Mouse (Mus musculus) midbrain, embryonic 12.5 days (tissue): ENCODE data around the gene Psmd6. TPM values are rescaled to one million over a fixed set of nuclear protein-coding genes. Genes with fewer than 3 reads are reported as not detected.
A peak's percentile ranks its signal among the peaks of the same experiment; 100 is the strongest.

Experiments
- ATAC-seq: fragments of 200-750 bp; cut with Nextera tagmentation; 2 replicates; pipeline ENCODE4 v1.8.0; 2017; ENCODE audit warnings: low read depth, moderate TSS enrichment, moderate library complexity; ENCODE audit not compliant: low FRiP score
- H3K27ac ChIP-seq: fragments of 300-500 bp; sonication (generic); replicated peaks from 2 replicates; pipeline ENCODE4 v1.5.1; 2016; ENCODE audit warnings: mild to moderate bottlenecking
- H3K27me3 ChIP-seq: fragments of 300-500 bp; sonication (generic); 2 replicates; pipeline ENCODE4 v1.6.1; 2016; ENCODE audit warnings: mild to moderate bottlenecking
- H3K36me3 ChIP-seq: fragments of 300-500 bp; sonication (generic); 2 replicates; pipeline ENCODE4 v1.6.1; 2016
- H3K4me1 ChIP-seq: fragments of 300-500 bp; sonication (generic); 2 replicates; pipeline ENCODE4 v1.6.1; 2016
- H3K4me2 ChIP-seq: fragments of 300-500 bp; sonication (generic); replicated peaks from 2 replicates; pipeline ENCODE4 v1.6.1; 2016; ENCODE audit warnings: mild to moderate bottlenecking, moderate library complexity
- H3K4me3 ChIP-seq: fragments of 300-500 bp; sonication (generic); 2 replicates; pipeline ENCODE4 v1.5.1; 2016; ENCODE audit warnings: mild to moderate bottlenecking
- H3K9ac ChIP-seq: fragments of 300-500 bp; sonication (generic); replicated peaks from 2 replicates; pipeline ENCODE4 v1.6.1; 2016; ENCODE audit warnings: mild to moderate bottlenecking, moderate library complexity
- H3K9me3 ChIP-seq: fragments of 300-500 bp; sonication (generic); 2 replicates; pipeline ENCODE4 v1.6.1; 2016; ENCODE audit warnings: mild to moderate bottlenecking
- WGBS: fragments of 180-500 bp; shearing (Covaris S2); methylation state at CpG from one replicate; pipeline ENCODE4 v1.1.7; 2016; 5-methylcytosine and 5-hydroxymethylcytosine counted together
- polyA plus RNA-seq: library from polyadenylated mRNA; unstranded; fragments of >200 nt; fragmentation: Nextera tagmentation; extraction: Ambion mirVana; gene quantifications from 2 replicates; pipeline ENCODE4 v1.2.1, GENCODE M21; 2016

Gene Psmd6
- polyA plus RNA-seq, 1 experiment from 2014 or later: 289 TPM

GRCm38 (mm10) chr14:14083811-14084210 lies 37.0 kb downstream of the Psmd6 start:
- no peak overlapping the region for H3K9ac ChIP-seq
- no peaks in the 10 kb centered on the region for H3K9me3 ChIP-seq
- H3K27ac ChIP-seq: no peak overlapping the region
- no peaks in the 10 kb centered on the region for H3K4me1 ChIP-seq
- no peaks in the 10 kb centered on the region for H3K36me3 ChIP-seq
- H3K4me3 ChIP-seq: no peak overlapping the region
- ATAC-seq: no peak
- WGBS: 93% methylated on average over 8 of the region's 8 CpGs
- H3K27me3 ChIP-seq: no peaks in the 10 kb centered on the region
- H3K4me2 ChIP-seq: no peak overlapping the region

- Histone ChIP-seq H3K4me2 (no peak overlapping the region), H3K4me3 (no peak overlapping the region), H3K27ac (no peak overlapping the region), H3K9me3 (no peaks in the 10 kb centered on the region), H3K36me3 (no peaks in the 10 kb centered on the region), H3K27me3 (no peaks in the 10 kb centered on the region), H3K9ac (no peak overlapping the region), H3K4me1 (no peaks in the 10 kb centered on the region)
- WGBS: 95% methylated on average over 6 of the region's 6 CpGs
- ATAC-seq: no peak
Measured at GRCm38 (mm10) chr14:14080604-14081194, 40.1 kb downstream of the Psmd6 start.

- no peaks in the 10 kb centered on the region for H3K27me3 ChIP-seq
- H3K36me3 ChIP-seq: no peaks in the 10 kb centered on the region
- no peaks in the 10 kb centered on the region for H3K9me3 ChIP-seq
- 33% methylated on average over 4 of the region's 4 CpGs for WGBS
- H3K9ac ChIP-seq: 0 out of 2 replicates have a peak overlapping the region, but pooled peaks have one; percentile 31
- peak overlapping the region; percentile 29; the same call in 1 of the 2 replicates for H3K4me2 ChIP-seq
- H3K4me1 ChIP-seq: peaks cover 54% of the 10 kb centered on the region
- H3K4me3 ChIP-seq: no peak overlapping the region
- no peak for ATAC-seq
- H3K27ac ChIP-seq: peak overlapping the region; percentile 89
Measured at GRCm38 (mm10) chr14:14071456-14071855, 49.3 kb downstream of the Psmd6 start.

GRCm38 (mm10) chr14:14070541-14071315 lies 50.1 kb downstream of the Psmd6 start:
- WGBS: 3% methylated on average over 6 of the region's 6 CpGs

GRCm38 (mm10) chr14:14068553-14068952 lies 52.2 kb downstream of the Psmd6 start:
- peaks cover 73% of the 10 kb centered on the region for H3K4me1 ChIP-seq
- H3K9me3 ChIP-seq: no peaks in the 10 kb centered on the region
- no peak overlapping the region for H3K4me3 ChIP-seq
- 14% methylated on average over 3 of the region's 3 CpGs for WGBS
- H3K36me3 ChIP-seq: no peaks in the 10 kb centered on the region
- peak overlapping the region; percentile 80 for H3K27ac ChIP-seq
- H3K4me2 ChIP-seq: peak overlapping the region; percentile 44; the same call in 1 of the 2 replicates
- no peak overlapping the region for H3K9ac ChIP-seq
- ATAC-seq: no peak
- H3K27me3 ChIP-seq: no peaks in the 10 kb centered on the region

More at GRCm38 (mm10) chr14:14070541-14071315, 50.1 kb downstream of the Psmd6 start:
- Histone ChIP-seq H3K9me3 (no peaks in the 10 kb centered on the region), H3K9ac (0 out of 2 replicates have a peak overlapping the region, but pooled peaks have one; percentile 31), H3K4me2 (peak overlapping the region; percentile 29), H3K36me3 (no peaks in the 10 kb centered on the region), H3K4me1 (peaks cover 56% of the 10 kb centered on the region), H3K27me3 (no peaks in the 10 kb centered on the region), H3K4me3 (no peak overlapping the region), H3K27ac (peak overlapping the region; percentile 89)
- ATAC-seq: peak; percentile 91

GRCm38 (mm10) chr14:14067648-14068472 lies 52.9 kb downstream of the Psmd6 start:
- Histone ChIP-seq H3K27me3 (no peaks in the 10 kb centered on the region), H3K4me3 (peak overlapping the region; percentile 24; the same call in 1 of the 2 replicates), H3K36me3 (no peaks in the 10 kb centered on the region), H3K4me2 (peak overlapping the region; percentile 44), H3K27ac (peak overlapping the region; percentile 80), H3K9me3 (no peaks in the 10 kb centered on the region), H3K9ac (no peak overlapping the region; the same call in 1 of the 2 replicates), H3K4me1 (peaks cover 78% of the 10 kb centered on the region)
- ATAC-seq: peak; percentile 7; the same call in 1 of the 2 replicates
- WGBS: 3% methylated on average over 10 of the region's 10 CpGs

GRCm38 (mm10) chr14:14066241-14066640 lies 54.5 kb downstream of the Psmd6 start:
- Histone ChIP-seq H3K27me3 (no peaks in the 10 kb centered on the region), H3K4me2 (no peak overlapping the region), H3K27ac (no peak overlapping the region), H3K36me3 (no peaks in the 10 kb centered on the region), H3K9me3 (no peaks in the 10 kb centered on the region), H3K9ac (no peak overlapping the region), H3K4me3 (no peak overlapping the region), H3K4me1 (peaks cover 66% of the 10 kb centered on the region)
- no peak for ATAC-seq
- 67% methylated on average over 6 of the region's 6 CpGs for WGBS

GRCm38 (mm10) chr14:14065142-14065498 lies 55.7 kb downstream of the Psmd6 start:
- 30% methylated on average over 4 of the region's 4 CpGs for WGBS
- no peak overlapping the region for H3K9ac ChIP-seq
- H3K4me3 ChIP-seq: no peak overlapping the region
- H3K27me3 ChIP-seq: no peaks in the 10 kb centered on the region
- H3K36me3 ChIP-seq: no peaks in the 10 kb centered on the region
- H3K9me3 ChIP-seq: no peaks in the 10 kb centered on the region
- no peak for ATAC-seq
- peaks cover 55% of the 10 kb centered on the region for H3K4me1 ChIP-seq
- H3K27ac ChIP-seq: 0 out of 2 replicates have a peak overlapping the region, but pooled peaks have one; percentile 30
- H3K4me2 ChIP-seq: no peak overlapping the region

- peaks cover 50% of the 10 kb centered on the region for H3K4me1 ChIP-seq
Measured at GRCm38 (mm10) chr14:14064486-14065141, 56.2 kb downstream of the Psmd6 start.

GRCm38 (mm10) chr14:14063382-14063781 lies 57.4 kb downstream of the Psmd6 start:
- H3K4me2 ChIP-seq: no peak overlapping the region
- ATAC-seq: no peak
- no peaks in the 10 kb centered on the region for H3K27me3 ChIP-seq
- H3K4me3 ChIP-seq: no peak overlapping the region
- no peak overlapping the region for H3K9ac ChIP-seq
- no peaks in the 10 kb centered on the region for H3K9me3 ChIP-seq
- H3K4me1 ChIP-seq: peaks cover 39% of the 10 kb centered on the region
- 0 out of 2 replicates have a peak, but pooled peaks cover under 1% of the 10 kb centered on the region for H3K36me3 ChIP-seq
- WGBS: 48% methylated on average over 5 of the region's 5 CpGs
- H3K27ac ChIP-seq: no peak overlapping the region

More at GRCm38 (mm10) chr14:14064486-14065141, 56.2 kb downstream of the Psmd6 start:
- peak; percentile 45; the same call in 1 of the 2 replicates for ATAC-seq
- no peak overlapping the region for H3K4me2 ChIP-seq
- H3K9ac ChIP-seq: no peak overlapping the region
- H3K27me3 ChIP-seq: no peaks in the 10 kb centered on the region
- 16% methylated on average over 5 of the region's 5 CpGs for WGBS
- no peak overlapping the region for H3K4me3 ChIP-seq
- H3K27ac ChIP-seq: 0 out of 2 replicates have a peak overlapping the region, but pooled peaks have one; percentile 30
- H3K9me3 ChIP-seq: no peaks in the 10 kb centered on the region
- H3K36me3 ChIP-seq: no peaks in the 10 kb centered on the region

GRCm38 (mm10) chr14:14062531-14063245 lies 58.1 kb downstream of the Psmd6 start:
- ATAC-seq: no peak
- Histone ChIP-seq H3K9me3 (no peaks in the 10 kb centered on the region), H3K4me1 (peaks cover 32% of the 10 kb centered on the region), H3K9ac (no peak overlapping the region), H3K27ac (no peak overlapping the region), H3K4me2 (no peak overlapping the region), H3K27me3 (no peaks in the 10 kb centered on the region), H3K4me3 (no peak overlapping the region), H3K36me3 (peaks cover 4% of the 10 kb centered on the region; the same call in 1 of the 2 replicates)
- WGBS: 75% methylated on average over 11 of the region's 11 CpGs
